Mouse (Mus musculus): Measurements from ENCODE around the gene Zfp46. TPM values are rescaled to one million over a fixed set of nuclear protein-coding genes. Genes with fewer than 3 reads are reported as not detected.

Zfp46 gene
- polyA plus RNA-seq, 1 experiment from 2014 or later, result 25.9 TPM

- Histone ChIP-seq H3K4me1 (ENCODE audit: control insufficient read depth, insufficient read depth, low read length) (peaks cover 6% of the 10 kb centered on the region; the same call in 1 of the 2 replicates), H3K4me2 (ENCODE audit: low read depth, low read length) (no peak overlapping the region), H3K4me3 (replicated peaks; ENCODE audit: low read length) (no peak overlapping the region), H3K9ac (ENCODE audit: low read length) (peak overlapping the region; percentile 2; the same call in 1 of the 2 replicates), H3K27ac (ENCODE audit: low read length) (no peak overlapping the region), H3K27me3 (ENCODE audit: control insufficient read depth, insufficient read depth, low read length) (no peaks in the 10 kb centered on the region), H3K36me3 (ENCODE audit: control insufficient read depth, insufficient read depth, low read length) (no peaks in the 10 kb centered on the region), H3K9me3 (replicated peaks; ENCODE audit: control insufficient read depth, low read length) (no peaks in the 10 kb centered on the region)
- no peak for ATAC-seq (ENCODE audit: insufficient read depth, low FRiP score)
- WGBS, result 61% methylated on average over 3 of the region's 3 CpGs
These were observed 24.6 kb upstream of the Zfp46 start for GRCm38 (mm10) chr4:136259916-136260315.

- peak; percentile 78; the same call in 1 of the 2 replicates for ATAC-seq (ENCODE audit: insufficient read depth, low FRiP score)
- Histone ChIP-seq H3K36me3 (ENCODE audit: control insufficient read depth, insufficient read depth, low read length) (no peaks in the 10 kb centered on the region), H3K9me3 (replicated peaks; ENCODE audit: control insufficient read depth, low read length) (no peaks in the 10 kb centered on the region), H3K27me3 (ENCODE audit: control insufficient read depth, insufficient read depth, low read length) (no peaks in the 10 kb centered on the region), H3K4me3 (replicated peaks; ENCODE audit: low read length) (no peak overlapping the region), H3K4me2 (ENCODE audit: low read depth, low read length) (no peak overlapping the region), H3K27ac (ENCODE audit: low read length) (peak overlapping the region; percentile 28; the same call in 1 of the 2 replicates), H3K4me1 (ENCODE audit: control insufficient read depth, insufficient read depth, low read length) (peaks cover 6% of the 10 kb centered on the region; the same call in 1 of the 2 replicates), H3K9ac (ENCODE audit: low read length) (peak overlapping the region; percentile 19; the same call in 1 of the 2 replicates)
- 35% methylated on average over 10 of the region's 10 CpGs for WGBS
These were observed 23.8 kb upstream of the Zfp46 start for GRCm38 (mm10) chr4:136260491-136261180.

- 53% methylated on average over 10 of the region's 10 CpGs for WGBS
- H3K9me3 ChIP-seq (replicated peaks; ENCODE audit: control insufficient read depth, low read length), result no peaks in the 10 kb centered on the region
- H3K4me2 ChIP-seq (ENCODE audit: low read depth, low read length), result no peak overlapping the region
- peak overlapping the region; percentile 35; the same call in 1 of the 2 replicates for H3K9ac ChIP-seq (ENCODE audit: low read length)
- no peak overlapping the region for H3K27ac ChIP-seq (ENCODE audit: low read length)
- no peaks in the 10 kb centered on the region for H3K27me3 ChIP-seq (ENCODE audit: control insufficient read depth, insufficient read depth, low read length)
- H3K4me3 ChIP-seq (replicated peaks; ENCODE audit: low read length), result no peak overlapping the region
- no peaks in the 10 kb centered on the region for H3K36me3 ChIP-seq (ENCODE audit: control insufficient read depth, insufficient read depth, low read length)
- peaks cover 4% of the 10 kb centered on the region; the same call in 1 of the 2 replicates for H3K4me1 ChIP-seq (ENCODE audit: control insufficient read depth, insufficient read depth, low read length)
- ATAC-seq (ENCODE audit: insufficient read depth, low FRiP score), result no peak
These were observed 22.6 kb upstream of the Zfp46 start for GRCm38 (mm10) chr4:136261912-136262311.

GRCm38 (mm10) chr4:136263555-136263954 is 20.9 kb upstream of the Zfp46 start:
- Histone ChIP-seq H3K9me3 (replicated peaks; ENCODE audit: control insufficient read depth, low read length) (no peaks in the 10 kb centered on the region), H3K27me3 (ENCODE audit: control insufficient read depth, insufficient read depth, low read length) (no peaks in the 10 kb centered on the region), H3K4me3 (replicated peaks; ENCODE audit: low read length) (no peak overlapping the region), H3K4me1 (ENCODE audit: control insufficient read depth, insufficient read depth, low read length) (peaks cover 4% of the 10 kb centered on the region; the same call in 1 of the 2 replicates), H3K27ac (ENCODE audit: low read length) (no peak overlapping the region), H3K36me3 (ENCODE audit: control insufficient read depth, insufficient read depth, low read length) (no peaks in the 10 kb centered on the region), H3K4me2 (ENCODE audit: low read depth, low read length) (no peak overlapping the region), H3K9ac (ENCODE audit: low read length) (no peak overlapping the region)
- ATAC-seq (ENCODE audit: insufficient read depth, low FRiP score), result no peak
- 95% methylated on average over 4 of the region's 4 CpGs for WGBS

GRCm38 (mm10) chr4:136266716-136267343 is 17.7 kb upstream of the Zfp46 start:
- 0 out of 2 replicates have a peak overlapping the region, but pooled peaks have one; percentile 31 for H3K9ac ChIP-seq (ENCODE audit: low read length)
- peak; percentile 33; the same call in 1 of the 2 replicates for ATAC-seq (ENCODE audit: insufficient read depth, low FRiP score)
- WGBS, result 67% methylated on average over 9 of the region's 9 CpGs

GRCm38 (mm10) chr4:136268912-136269311 is 15.6 kb upstream of the Zfp46 start:
- no peak overlapping the region for H3K4me3 ChIP-seq (replicated peaks; ENCODE audit: low read length)
- no peaks in the 10 kb centered on the region for H3K27me3 ChIP-seq (ENCODE audit: control insufficient read depth, insufficient read depth, low read length)
- peaks cover 13% of the 10 kb centered on the region; the same call in 1 of the 2 replicates for H3K9me3 ChIP-seq (replicated peaks; ENCODE audit: control insufficient read depth, low read length)
- H3K4me2 ChIP-seq (ENCODE audit: low read depth, low read length), result no peak overlapping the region
- peaks cover 4% of the 10 kb centered on the region; the same call in 1 of the 2 replicates for H3K36me3 ChIP-seq (ENCODE audit: control insufficient read depth, insufficient read depth, low read length)
- ATAC-seq (ENCODE audit: insufficient read depth, low FRiP score), result 0 out of 2 replicates have a peak, but pooled peaks have one; percentile 19
- no peaks in the 10 kb centered on the region for H3K4me1 ChIP-seq (ENCODE audit: control insufficient read depth, insufficient read depth, low read length)
- H3K27ac ChIP-seq (ENCODE audit: low read length), result no peak overlapping the region
- WGBS, result 96% methylated on average over 1 of the region's 1 CpGs
- no peak overlapping the region for H3K9ac ChIP-seq (ENCODE audit: low read length)

More at GRCm38 (mm10) chr4:136266716-136267343, 17.7 kb upstream of the Zfp46 start:
- H3K4me3 ChIP-seq (replicated peaks; ENCODE audit: low read length), result no peak overlapping the region
- no peak overlapping the region for H3K27ac ChIP-seq (ENCODE audit: low read length)
- H3K9me3 ChIP-seq (replicated peaks; ENCODE audit: control insufficient read depth, low read length), result no peaks in the 10 kb centered on the region
- H3K4me2 ChIP-seq (ENCODE audit: low read depth, low read length), result no peak overlapping the region
- no peaks in the 10 kb centered on the region for H3K4me1 ChIP-seq (ENCODE audit: control insufficient read depth, insufficient read depth, low read length)
- H3K27me3 ChIP-seq (ENCODE audit: control insufficient read depth, insufficient read depth, low read length), result no peaks in the 10 kb centered on the region
- H3K36me3 ChIP-seq (ENCODE audit: control insufficient read depth, insufficient read depth, low read length), result no peaks in the 10 kb centered on the region

- Histone ChIP-seq H3K27me3 (ENCODE audit: control insufficient read depth, insufficient read depth, low read length) (no peaks in the 10 kb centered on the region), H3K4me1 (ENCODE audit: control insufficient read depth, insufficient read depth, low read length) (no peaks in the 10 kb centered on the region), H3K9ac (ENCODE audit: low read length) (no peak overlapping the region), H3K4me3 (replicated peaks; ENCODE audit: low read length) (no peak overlapping the region), H3K9me3 (replicated peaks; ENCODE audit: control insufficient read depth, low read length) (peaks cover 13% of the 10 kb centered on the region; the same call in 1 of the 2 replicates), H3K4me2 (ENCODE audit: low read depth, low read length) (no peak overlapping the region), H3K36me3 (ENCODE audit: control insufficient read depth, insufficient read depth, low read length) (peaks cover 4% of the 10 kb centered on the region; the same call in 1 of the 2 replicates), H3K27ac (ENCODE audit: low read length) (no peak overlapping the region)
- ATAC-seq (ENCODE audit: insufficient read depth, low FRiP score), result no peak
- 81% methylated on average over 8 of the region's 8 CpGs for WGBS
These were observed 13.8 kb upstream of the Zfp46 start for GRCm38 (mm10) chr4:136270648-136271047.

- 75% methylated on average over 8 of the region's 8 CpGs for WGBS
- no peak overlapping the region for H3K27ac ChIP-seq (ENCODE audit: low read length)
- H3K4me2 ChIP-seq (ENCODE audit: low read depth, low read length), result no peak overlapping the region
- H3K27me3 ChIP-seq (ENCODE audit: control insufficient read depth, insufficient read depth, low read length), result no peaks in the 10 kb centered on the region
- ATAC-seq (ENCODE audit: insufficient read depth, low FRiP score), result no peak
- no peaks in the 10 kb centered on the region for H3K9me3 ChIP-seq (replicated peaks; ENCODE audit: control insufficient read depth, low read length)
- H3K9ac ChIP-seq (ENCODE audit: low read length), result no peak overlapping the region
- peaks cover 16% of the 10 kb centered on the region for H3K4me1 ChIP-seq (ENCODE audit: control insufficient read depth, insufficient read depth, low read length)
- H3K4me3 ChIP-seq (replicated peaks; ENCODE audit: low read length), result no peak overlapping the region
- H3K36me3 ChIP-seq (ENCODE audit: control insufficient read depth, insufficient read depth, low read length), result no peaks in the 10 kb centered on the region
These were observed 3.4 kb upstream of the Zfp46 start for GRCm38 (mm10) chr4:136281097-136281496.

- H3K4me3 ChIP-seq (replicated peaks; ENCODE audit: low read length), result no peak overlapping the region
- no peak for ATAC-seq (ENCODE audit: insufficient read depth, low FRiP score)
- 54% methylated on average over 9 of the region's 9 CpGs for WGBS
- no peak overlapping the region for H3K4me2 ChIP-seq (ENCODE audit: low read depth, low read length)
- no peaks in the 10 kb centered on the region for H3K9me3 ChIP-seq (replicated peaks; ENCODE audit: control insufficient read depth, low read length)
- no peak overlapping the region for H3K9ac ChIP-seq (ENCODE audit: low read length)
- H3K36me3 ChIP-seq (ENCODE audit: control insufficient read depth, insufficient read depth, low read length), result no peaks in the 10 kb centered on the region
- H3K27ac ChIP-seq (ENCODE audit: low read length), result no peak overlapping the region
- H3K4me1 ChIP-seq (ENCODE audit: control insufficient read depth, insufficient read depth, low read length), result peaks cover 18% of the 10 kb centered on the region
- no peaks in the 10 kb centered on the region for H3K27me3 ChIP-seq (ENCODE audit: control insufficient read depth, insufficient read depth, low read length)
These were observed 2.9 kb upstream of the Zfp46 start for GRCm38 (mm10) chr4:136281611-136282010.

All from stomach, embryonic 16.5 days (tissue).